Mouse (Mus musculus): Measurements from ENCODE around the gene Ano9. TPM values are rescaled to one million over a fixed set of nuclear protein-coding genes. Genes with fewer than 3 reads are reported as not detected.

Ano9 gene
- total and polyA plus RNA-seq, 2 experiments: 0.13 TPM; not detected in 1

- Histone ChIP-seq H3K36me3 (ENCODE audit: control insufficient read depth, insufficient read depth, low read length) (peaks cover 7% of the 10 kb centered on the region; the same call in 1 of the 2 replicates), H3K27ac (replicated peaks; ENCODE audit: insufficient read depth, low read depth, low read length) (no peak overlapping the region; the same call in 1 of the 2 replicates), H3K4me3 (ENCODE audit: insufficient read depth, low read depth, low read length) (peak overlapping the region; percentile 89), H3K9ac (ENCODE audit: low read depth, low read length) (peak overlapping the region; percentile 91), H3K4me1 (ENCODE audit: control insufficient read depth, insufficient read depth, low read length) (peaks cover 7% of the 10 kb centered on the region), H3K79me2 (ENCODE audit: control insufficient read depth, insufficient read depth, low read length) (peaks cover 4% of the 10 kb centered on the region; the same call in 1 of the 2 replicates), H3K27me3 (ENCODE audit: control insufficient read depth, insufficient read depth, low read length) (no peaks in the 10 kb centered on the region)
- peak; percentile 24 for DNase-seq (ENCODE audit: extremely low read depth, low read depth, low spot score)
- TF ChIP-seq CTCF (IDR thresholded peaks at IDR 0.05; ENCODE audit: low read depth, low read length) (no peak), POLR2A (IDR thresholded peaks at IDR 0.05; ENCODE audit: extremely low read depth, insufficient read depth, low read length) (no peak)
- WGBS: 56% methylated on average over 12 of the region's 12 CpGs
These were observed 14.5 kb upstream of the Ano9 start for GRCm38 (mm10) chr7:141131904-141132755.

- Histone ChIP-seq H3K27ac (replicated peaks; ENCODE audit: insufficient read depth, low read depth, low read length) (peak overlapping the region; percentile 36), H3K79me2 (ENCODE audit: control insufficient read depth, insufficient read depth, low read length) (peaks cover 4% of the 10 kb centered on the region; the same call in 1 of the 2 replicates), H3K4me3 (ENCODE audit: insufficient read depth, low read depth, low read length) (peak overlapping the region; percentile 89), H3K9ac (ENCODE audit: low read depth, low read length) (peak overlapping the region; percentile 91), H3K27me3 (ENCODE audit: control insufficient read depth, insufficient read depth, low read length) (no peaks in the 10 kb centered on the region), H3K36me3 (ENCODE audit: control insufficient read depth, insufficient read depth, low read length) (no peaks in the 10 kb centered on the region), H3K4me1 (ENCODE audit: control insufficient read depth, insufficient read depth, low read length) (peaks cover 7% of the 10 kb centered on the region)
- TF ChIP-seq CTCF (IDR thresholded peaks at IDR 0.05; ENCODE audit: low read depth, low read length) (no peak), POLR2A (IDR thresholded peaks at IDR 0.05; ENCODE audit: extremely low read depth, insufficient read depth, low read length) (no peak)
- 1% methylated on average over 59 of the region's 59 CpGs for WGBS
- peak; percentile 69 for DNase-seq (ENCODE audit: extremely low read depth, low read depth, low spot score)
These were observed 13.6 kb upstream of the Ano9 start for GRCm38 (mm10) chr7:141131024-141131820.

- no peaks in the 10 kb centered on the region for H3K79me2 ChIP-seq (ENCODE audit: control insufficient read depth, insufficient read depth, low read length)
- no peaks in the 10 kb centered on the region for H3K27me3 ChIP-seq (ENCODE audit: control insufficient read depth, insufficient read depth, low read length)
- H3K4me1 ChIP-seq (ENCODE audit: control insufficient read depth, insufficient read depth, low read length): peaks cover 11% of the 10 kb centered on the region; the same call in 1 of the 2 replicates
- peak overlapping the region; percentile 62 for H3K9ac ChIP-seq (ENCODE audit: low read depth, low read length)
- TF ChIP-seq CTCF (IDR thresholded peaks at IDR 0.05; ENCODE audit: low read depth, low read length) (no peak), POLR2A (IDR thresholded peaks at IDR 0.05; ENCODE audit: extremely low read depth, insufficient read depth, low read length) (no peak)
- 3% methylated on average over 15 of the region's 15 CpGs for WGBS
- H3K27ac ChIP-seq (replicated peaks; ENCODE audit: insufficient read depth, low read depth, low read length): peak overlapping the region; percentile 65
- H3K4me3 ChIP-seq (ENCODE audit: insufficient read depth, low read depth, low read length): peak overlapping the region; percentile 68
- DNase-seq (ENCODE audit: extremely low read depth, low read depth, low spot score): no peak
- H3K36me3 ChIP-seq (ENCODE audit: control insufficient read depth, insufficient read depth, low read length): no peaks in the 10 kb centered on the region
These were observed 5.9 kb upstream of the Ano9 start for GRCm38 (mm10) chr7:141123517-141123856.

- WGBS: 1% methylated on average over 29 of the region's 29 CpGs
- Histone ChIP-seq H3K9ac (ENCODE audit: low read depth, low read length) (peak overlapping the region; percentile 62), H3K79me2 (ENCODE audit: control insufficient read depth, insufficient read depth, low read length) (no peaks in the 10 kb centered on the region), H3K27me3 (ENCODE audit: control insufficient read depth, insufficient read depth, low read length) (no peaks in the 10 kb centered on the region), H3K27ac (replicated peaks; ENCODE audit: insufficient read depth, low read depth, low read length) (peak overlapping the region; percentile 65), H3K4me3 (ENCODE audit: insufficient read depth, low read depth, low read length) (peak overlapping the region; percentile 68), H3K4me1 (ENCODE audit: control insufficient read depth, insufficient read depth, low read length) (peaks cover 11% of the 10 kb centered on the region; the same call in 1 of the 2 replicates), H3K36me3 (ENCODE audit: control insufficient read depth, insufficient read depth, low read length) (no peaks in the 10 kb centered on the region)
- peak; percentile 96 for DNase-seq (ENCODE audit: extremely low read depth, low read depth, low spot score)
- TF ChIP-seq POLR2A (IDR thresholded peaks at IDR 0.05; ENCODE audit: extremely low read depth, insufficient read depth, low read length) (no peak), CTCF (IDR thresholded peaks at IDR 0.05; ENCODE audit: low read depth, low read length) (no peak)
These were observed 5.3 kb upstream of the Ano9 start for GRCm38 (mm10) chr7:141122689-141123516.

- peak within 1 kb of the TSS; percentile 62 for H3K9ac ChIP-seq (ENCODE audit: low read depth, low read length)
- H3K4me1 ChIP-seq (ENCODE audit: control insufficient read depth, insufficient read depth, low read length): peaks cover 11% of the 10 kb centered on the region; the same call in 1 of the 2 replicates
- 65% methylated on average over 14 of the region's 14 CpGs for whole genome bisulfite sequencing
- TF ChIP-seq POLR2A (IDR thresholded peaks at IDR 0.05; ENCODE audit: extremely low read depth, insufficient read depth, low read length): no peak
- TF ChIP-seq CTCF (IDR thresholded peaks at IDR 0.05; ENCODE audit: low read depth, low read length): no peak
- peak within 1 kb of the TSS; percentile 65 for H3K27ac ChIP-seq (replicated peaks; ENCODE audit: insufficient read depth, low read depth, low read length)
- peak within 1 kb of the TSS; percentile 68 for H3K4me3 ChIP-seq (ENCODE audit: insufficient read depth, low read depth, low read length)
- no peaks in the 10 kb centered on the region for H3K27me3 ChIP-seq (ENCODE audit: control insufficient read depth, insufficient read depth, low read length)
- no peaks in the 10 kb centered on the region for H3K36me3 ChIP-seq (ENCODE audit: control insufficient read depth, insufficient read depth, low read length)
- H3K79me2 ChIP-seq (ENCODE audit: control insufficient read depth, insufficient read depth, low read length): no peaks in the 10 kb centered on the region
- DNase-seq (ENCODE audit: extremely low read depth, low read depth, low spot score): peak; percentile 10
These were observed 4.6 kb upstream of the Ano9 start, which contains the start of gene Ptdss2 for GRCm38 (mm10) chr7:141122245-141122644. Gene Ptdss2 (plus strand): TSS chr7:141122382.

Measured in liver, adult 2 months (tissue).